Mouse (Mus musculus): ENCODE results near the gene Tfg.

Tfg gene

GRCm38 (mm10) chr16:56717224-56718200 lies at the start of gene Tfg:
Tfg (minus strand) TSS chr16:56717450.
- DNase-seq (ENCODE audit: low read depth), result peak; percentile 99

DNA sequence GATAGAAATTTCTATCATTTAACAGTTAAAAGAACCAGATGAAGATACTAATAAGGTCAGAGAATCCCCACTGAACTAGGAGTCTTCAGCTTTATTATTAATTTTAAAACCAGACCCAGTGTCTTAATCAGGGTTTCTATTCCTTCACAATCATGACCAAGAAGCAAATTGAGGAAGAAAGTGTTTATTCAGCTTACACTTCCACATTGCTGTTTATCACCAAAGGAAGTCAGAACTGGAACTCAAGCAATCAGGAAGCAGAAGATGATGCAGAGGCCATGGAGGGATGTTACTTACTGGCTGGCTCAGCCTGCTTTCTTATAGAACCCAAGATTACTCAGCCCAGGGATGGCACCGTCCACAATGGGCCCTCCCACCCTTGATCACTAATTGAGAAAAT lies 11.8 kb upstream of the Tfg start:
- no peak for DNase-seq (ENCODE audit: low read depth)

DNA sequence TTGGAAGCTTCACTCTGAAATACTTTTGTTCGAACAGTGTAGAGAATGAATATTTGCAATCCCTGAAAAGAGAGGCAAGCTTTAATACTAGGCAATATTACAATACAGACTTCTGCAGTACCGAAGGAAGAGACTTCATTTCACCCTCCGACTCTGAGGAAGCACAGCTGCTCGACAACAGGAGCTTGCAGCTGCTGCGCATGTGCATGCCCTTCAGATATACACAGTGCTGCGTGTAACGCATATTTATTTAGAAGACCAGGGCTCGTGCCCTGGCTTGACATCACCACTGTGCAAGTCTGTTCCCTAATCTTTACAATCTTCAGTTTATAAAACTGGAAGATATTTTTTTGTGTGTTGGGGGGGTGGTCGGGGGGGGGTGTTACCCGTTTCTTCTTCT lies 7.7 kb upstream of the Tfg start:
- no peak for DNase-seq (ENCODE audit: low read depth)

DNA sequence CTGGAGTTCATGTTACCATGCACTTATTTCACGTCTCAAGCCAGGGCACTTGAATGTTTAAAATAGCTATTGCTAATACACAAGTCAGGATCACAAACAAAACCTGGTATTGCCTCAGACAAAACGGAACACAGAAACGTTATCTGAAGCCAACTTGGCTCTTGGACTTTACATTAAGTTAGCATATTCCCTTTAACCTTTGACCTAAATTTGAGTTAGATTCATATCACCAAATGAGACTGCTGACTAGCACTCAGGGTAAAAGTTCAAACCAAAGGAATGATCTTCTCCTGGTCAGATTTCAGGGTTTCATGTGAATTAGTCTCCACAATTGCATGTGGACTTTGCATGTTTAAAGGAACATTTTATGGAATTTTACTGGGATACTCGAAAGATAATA lies 5.1 kb upstream of the Tfg start:
- DNase-seq (ENCODE audit: low read depth), result no peak

GRCm38 (mm10) chr16:56719031-56719430 lies 1.8 kb upstream of the Tfg start:
- no peak for DNase-seq (ENCODE audit: low read depth)

GRCm38 (mm10) chr16:56716557-56717179 lies 582 bp downstream of the Tfg start:
- DNase-seq (ENCODE audit: low read depth), result peak; percentile 50

- DNase-seq (ENCODE audit: low read depth), result peak; percentile 16
Measured at GRCm38 (mm10) chr16:56715608-56716007, 1.6 kb downstream of the Tfg start.

DNA sequence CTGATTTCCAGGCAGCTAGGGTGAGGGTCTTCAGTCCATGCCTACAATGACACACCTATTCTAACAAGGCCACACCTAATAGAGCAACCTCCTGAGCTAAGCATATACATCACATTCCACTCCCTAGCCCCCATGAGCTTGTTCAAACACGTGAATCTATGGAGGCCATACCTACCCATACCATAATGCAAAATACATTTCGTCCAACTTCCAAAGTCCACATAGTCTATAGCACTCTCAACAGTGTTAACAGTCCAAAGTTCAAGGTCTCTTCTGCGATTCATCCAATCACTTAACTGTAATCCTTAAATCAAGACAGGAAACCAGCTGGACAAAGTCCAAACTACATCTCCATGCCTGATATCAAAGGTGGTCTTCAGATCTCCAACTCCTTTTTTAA lies 7.2 kb downstream of the Tfg start:
- no peak for DNase-seq (ENCODE audit: low read depth)

DNA sequence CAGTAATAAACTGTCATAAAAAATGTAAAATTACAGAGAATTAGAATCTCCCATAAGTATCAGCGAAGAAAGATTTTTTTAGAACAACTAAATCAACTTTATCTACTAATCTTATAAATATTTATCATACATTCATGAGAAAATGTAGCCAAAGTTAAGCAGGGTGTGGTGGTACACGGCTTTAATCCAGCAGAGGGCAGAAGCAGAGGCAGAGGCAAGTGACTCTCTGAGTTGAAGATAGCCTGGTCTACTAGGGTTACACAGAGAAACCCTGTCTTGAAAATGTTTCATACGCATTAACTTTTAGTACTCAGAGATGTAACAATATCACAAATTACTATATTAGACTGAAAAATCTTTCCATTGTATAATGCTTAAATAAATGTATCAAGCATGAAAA lies 11.5 kb downstream of the Tfg start:
- no peak for DNase-seq (ENCODE audit: low read depth)

DNA sequence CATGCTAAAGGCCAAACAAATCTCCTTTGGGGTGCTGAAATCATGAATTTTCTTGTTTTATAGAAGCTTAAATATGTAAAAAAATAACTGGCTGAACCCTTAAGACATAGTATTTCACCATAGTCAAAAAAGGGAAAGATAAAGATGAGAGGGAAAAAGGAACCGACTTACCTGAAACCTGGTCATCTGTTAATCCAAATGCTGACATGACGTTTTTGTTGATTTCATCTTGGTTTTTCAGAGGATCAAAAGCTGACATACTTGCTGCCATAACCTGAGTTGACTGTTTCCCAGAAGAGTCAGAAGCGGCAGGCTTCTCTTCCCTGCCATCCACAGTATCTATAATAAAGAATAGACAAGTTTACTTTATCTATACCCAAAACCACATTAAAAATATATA lies 16.4 kb downstream of the Tfg start:
- no peak for DNase-seq (ENCODE audit: low read depth)

DNA sequence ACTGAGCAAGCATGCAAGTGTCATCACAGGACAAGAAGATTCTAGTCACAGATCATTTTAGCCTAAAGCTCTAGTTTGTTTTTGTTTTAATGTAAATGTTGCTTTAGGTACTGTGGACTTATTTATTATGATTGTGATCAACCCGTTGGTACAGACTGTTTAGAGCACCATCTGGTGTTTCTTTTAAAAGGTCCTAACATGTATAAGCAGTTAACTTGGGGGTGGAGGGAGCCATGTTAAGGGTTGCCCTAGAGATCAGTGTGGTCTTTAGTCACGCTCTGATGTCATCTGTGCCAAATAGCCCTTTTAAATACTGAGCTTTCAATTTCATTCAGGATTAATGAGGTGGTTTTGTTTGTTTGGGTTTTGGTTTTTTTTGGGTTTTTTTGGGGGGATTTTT lies 20.8 kb downstream of the Tfg start:
- DNase-seq (ENCODE audit: low read depth), result no peak

DNA sequence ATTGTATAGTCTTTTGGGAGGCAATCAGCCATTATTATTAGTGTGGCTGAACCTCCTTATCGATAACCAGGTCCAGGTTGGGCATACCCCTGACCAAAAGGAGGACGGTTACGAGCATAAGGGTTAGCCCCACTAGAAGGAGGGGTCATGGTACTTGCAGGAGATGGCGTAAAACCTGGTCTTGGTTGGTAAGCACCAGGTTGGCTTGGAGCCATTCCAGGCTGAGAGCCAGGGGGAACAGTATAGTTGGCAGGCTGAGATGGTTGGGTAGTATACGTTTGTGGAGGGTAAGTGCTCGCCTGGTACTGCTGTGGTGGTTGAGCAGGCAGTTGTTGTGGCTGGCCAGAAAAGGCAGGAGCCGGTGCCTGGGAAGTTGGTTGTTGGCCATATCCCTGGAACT lies 26.5 kb downstream of the Tfg start:
- no peak for DNase-seq (ENCODE audit: low read depth)

DNA sequence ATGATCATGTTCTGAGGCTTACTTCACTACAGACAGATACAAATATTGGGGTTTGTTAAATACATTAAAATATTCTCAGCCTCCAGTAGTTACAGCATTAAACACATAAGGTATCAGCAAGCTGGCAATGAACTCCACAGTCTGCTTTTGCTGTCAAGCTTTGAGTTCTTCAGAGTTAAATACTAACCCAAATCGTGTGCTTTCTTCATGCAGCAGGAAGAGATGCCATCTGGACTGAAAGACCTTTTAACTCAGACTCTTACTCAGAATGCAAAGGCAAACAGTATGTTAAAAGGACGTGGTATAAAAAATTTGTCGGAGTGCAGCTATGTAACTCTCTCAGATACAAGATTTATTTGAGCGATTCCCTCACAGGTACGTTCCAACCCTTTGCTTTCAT lies 30.5 kb downstream of the Tfg start:
- no peak for DNase-seq (ENCODE audit: low read depth)

- DNase-seq (ENCODE audit: low read depth), result no peak
Measured at GRCm38 (mm10) chr16:56681010-56681645, 36.1 kb downstream of the Tfg start.

DNA sequence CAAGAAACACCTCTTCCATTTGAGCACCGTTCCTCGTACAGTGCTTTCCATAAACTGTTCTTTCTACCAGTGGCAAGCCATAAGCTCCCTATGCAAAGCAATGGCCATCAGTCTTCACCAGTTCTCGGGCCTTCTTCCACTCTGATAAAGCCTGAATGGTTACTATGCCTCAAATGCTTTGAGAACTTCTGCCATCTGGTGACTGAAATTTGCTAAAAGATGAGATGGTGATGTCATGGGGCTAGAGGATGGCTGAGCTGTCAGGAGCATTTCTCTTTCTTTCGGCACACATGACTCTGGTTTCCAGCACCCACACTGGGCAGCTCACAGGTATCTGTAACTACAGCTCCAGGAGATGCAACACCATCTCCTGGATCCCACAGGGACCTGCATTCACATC lies 40.1 kb downstream of the Tfg start:
- no peak for DNase-seq (ENCODE audit: low read depth)

DNA sequence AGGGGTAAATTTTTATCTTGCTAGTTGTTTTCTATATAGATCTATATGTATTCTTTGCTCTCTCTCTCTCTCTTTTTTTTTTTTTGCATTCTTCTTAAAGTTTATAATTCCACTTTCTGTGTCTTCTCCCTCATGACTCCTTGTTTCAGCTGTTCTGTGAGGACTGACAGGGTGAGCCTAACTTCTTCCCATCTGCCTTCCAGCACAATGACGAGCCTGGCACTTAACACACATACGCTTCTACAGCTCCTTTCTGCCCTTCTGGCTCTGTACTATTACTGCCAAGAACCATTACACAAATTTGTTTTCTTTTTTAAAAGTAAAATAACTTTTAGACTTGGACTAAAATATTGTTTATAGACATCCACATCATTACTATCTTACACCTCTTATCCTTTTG lies 43.8 kb downstream of the Tfg start:
- DNase-seq (ENCODE audit: low read depth), result no peak

DNA sequence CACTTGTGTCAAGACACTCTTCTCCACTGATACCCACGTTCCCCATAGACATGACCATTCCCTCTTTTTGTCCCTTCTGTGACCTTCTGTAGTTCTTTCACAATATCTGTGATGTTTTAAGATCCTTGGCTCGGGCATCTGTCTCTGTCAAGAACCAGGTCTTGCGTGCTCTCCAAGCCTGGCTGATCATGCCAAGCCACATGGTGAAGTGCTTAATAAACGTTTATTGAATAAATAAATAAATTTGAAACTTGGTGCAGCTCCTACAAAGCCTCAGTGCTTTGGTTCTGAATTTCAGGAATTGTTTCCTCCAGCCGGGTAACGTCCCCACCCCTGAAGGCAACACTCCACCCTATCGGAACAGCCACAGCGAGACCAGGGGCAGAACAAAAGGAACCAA lies 46.3 kb downstream of the Tfg start:
- DNase-seq (ENCODE audit: low read depth), result no peak

GRCm38 (mm10) chr16:56669520-56669919 lies 47.7 kb downstream of the Tfg start:
- DNase-seq (ENCODE audit: low read depth), result no peak

GRCm38 (mm10) chr16:56658866-56659265 lies 58.4 kb downstream of the Tfg start:
- no peak for DNase-seq (ENCODE audit: low read depth)

DNA sequence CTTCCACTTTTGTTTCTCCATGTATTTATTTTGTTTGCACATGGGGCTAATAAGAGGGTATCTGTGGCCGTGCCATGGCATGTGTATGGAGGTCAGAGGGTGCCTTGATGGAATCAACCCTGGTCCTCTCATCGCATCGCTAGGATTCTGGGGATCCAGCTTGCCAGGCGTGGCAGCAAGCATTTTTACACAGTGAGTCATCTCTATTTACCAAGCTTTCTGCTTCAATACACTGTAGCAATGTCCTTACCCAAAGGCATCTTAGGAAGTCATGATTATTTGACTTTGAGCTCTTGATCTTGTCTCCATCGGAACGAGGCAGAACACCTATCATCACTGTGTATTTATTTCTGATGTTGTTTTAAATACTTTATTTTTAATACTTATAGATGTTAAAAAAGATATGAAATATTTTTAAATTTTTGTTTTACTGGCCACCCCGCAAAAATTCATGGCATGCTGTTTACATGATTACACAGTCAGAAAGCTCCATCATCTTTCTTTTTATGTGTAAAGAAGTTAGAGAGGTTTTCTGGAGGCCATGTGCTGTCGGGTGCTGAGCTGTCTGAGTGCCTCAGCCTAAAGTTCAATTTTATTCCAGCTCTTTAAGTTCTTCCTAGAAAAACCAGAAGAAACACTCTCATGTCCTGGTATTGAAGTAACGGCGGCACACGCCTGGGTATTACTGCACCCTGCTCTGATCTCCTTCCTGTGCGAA lies 61.9 kb downstream of the Tfg start:
- DNase-seq (ENCODE audit: low read depth), result no peak

DNA sequence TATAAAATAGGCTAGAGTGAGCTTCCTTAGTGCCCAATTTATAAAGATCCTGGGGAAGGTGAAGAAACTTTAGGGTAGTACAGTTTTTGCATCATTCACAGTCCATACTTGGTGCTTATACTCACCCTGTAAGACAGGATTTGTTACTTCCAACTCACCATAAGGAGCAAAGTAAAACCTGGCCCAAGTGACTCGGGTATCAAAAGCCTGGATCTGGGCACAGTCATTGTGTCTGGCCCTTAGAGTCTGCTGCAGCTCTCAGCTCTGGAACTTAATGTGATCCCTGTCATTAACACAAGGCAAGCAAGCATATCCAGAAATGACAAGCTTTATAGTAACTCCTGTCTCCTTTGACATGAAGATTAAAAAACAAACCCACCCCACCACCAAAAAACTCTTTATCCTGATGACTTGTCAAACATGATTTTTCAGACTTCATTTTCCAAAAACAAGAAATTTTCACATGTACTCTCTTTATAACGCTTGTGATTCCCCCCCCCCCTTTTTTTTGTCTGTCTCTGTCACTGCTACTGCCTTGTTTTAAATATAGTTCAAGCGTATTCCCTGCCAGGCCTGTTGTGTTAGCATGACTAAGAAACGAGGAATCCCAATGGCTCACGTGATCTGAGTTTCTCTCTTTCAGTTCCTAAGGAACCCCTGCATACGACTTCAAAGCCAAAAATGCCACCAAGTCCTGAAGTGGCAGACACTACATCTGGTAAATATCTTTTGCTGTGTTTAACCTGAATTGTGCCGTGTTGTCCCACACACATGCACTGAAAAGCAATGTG lies 70.7 kb downstream of the Tfg start:
- no peak for DNase-seq (ENCODE audit: low read depth)

- DNase-seq (ENCODE audit: low read depth), result no peak
Measured at GRCm38 (mm10) chr16:56645251-56645650, 72.0 kb downstream of the Tfg start.
